Mouse (Mus musculus) heart, postnatal 36 days (tissue): ENCODE data around the gene Colgalt1. TPM values are rescaled to one million over a fixed set of nuclear protein-coding genes. Genes with fewer than 3 reads are reported as not detected.

ENCODE experiments used
- DNase-seq, 2 experiments: peaks; one replicate each; pipeline ENCODE4 v3.0.0; 2021 to 2022
- intact Hi-C: fragments of 180-260 bp; cut with DNase I; formaldehyde crosslinking; loops from one replicate; pipeline ENCODE4 v1.15.1; 2025
- microRNA-seq, 2 experiments: library from miRNA; unstranded; fragments of <30 nt; microRNA quantifications; one replicate each; pipeline ENCODE4 v1.2.0; 2021; ENCODE audit warnings: borderline number of aligned reads in 2 of 2
- total RNA-seq, 2 experiments: library from RNA; stranded (reverse); gene quantifications; 2 replicates each; pipeline ENCODE4 v1.2.3; 2021

Colgalt1 gene
- total RNA-seq, 2 experiments from 2014 or later: 40.2 to 45.2 TPM

DNA sequence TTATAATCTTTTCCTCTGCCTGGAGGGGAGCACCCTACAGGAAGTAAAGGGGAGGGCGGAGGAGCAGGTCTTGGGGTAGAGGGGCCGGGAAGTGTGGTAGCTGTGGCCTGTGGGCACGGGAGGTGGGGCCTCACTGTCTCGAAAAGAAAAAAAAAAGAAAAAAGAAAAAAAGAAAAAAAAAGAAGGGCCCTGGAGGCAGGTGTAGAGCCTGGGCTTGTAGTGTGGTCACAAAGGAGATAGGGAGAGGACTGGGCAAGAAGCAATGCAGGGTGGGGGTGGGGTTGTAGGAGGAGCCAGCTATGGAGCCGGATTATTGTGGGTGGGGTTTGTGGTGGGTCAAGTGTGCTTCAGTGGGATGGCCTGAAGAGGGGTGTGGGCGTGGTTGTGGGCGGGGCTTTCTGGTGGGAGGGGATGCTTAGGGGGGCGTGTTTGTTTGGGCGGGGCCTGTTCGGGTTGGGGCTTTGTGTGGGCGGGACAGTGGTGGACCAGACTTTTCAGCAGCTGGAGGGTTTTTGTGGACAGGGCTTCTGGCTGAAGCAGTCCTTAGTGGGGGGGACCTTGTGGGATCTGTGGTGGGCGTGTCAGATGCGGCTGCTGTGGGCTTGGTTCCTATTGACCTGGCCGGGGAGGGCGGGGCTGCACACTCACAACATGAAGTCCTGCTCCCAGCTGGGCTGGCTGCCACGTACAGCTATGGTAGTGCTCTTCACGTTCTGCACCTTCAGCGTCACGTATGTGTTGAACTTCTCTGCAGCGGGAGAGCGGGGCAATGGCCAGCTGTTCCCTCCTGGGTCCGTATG, 54.7 kb downstream of the Colgalt1 start:
- intact Hi-C loops: no loop called here
- DNase-seq: no peak

DNA sequence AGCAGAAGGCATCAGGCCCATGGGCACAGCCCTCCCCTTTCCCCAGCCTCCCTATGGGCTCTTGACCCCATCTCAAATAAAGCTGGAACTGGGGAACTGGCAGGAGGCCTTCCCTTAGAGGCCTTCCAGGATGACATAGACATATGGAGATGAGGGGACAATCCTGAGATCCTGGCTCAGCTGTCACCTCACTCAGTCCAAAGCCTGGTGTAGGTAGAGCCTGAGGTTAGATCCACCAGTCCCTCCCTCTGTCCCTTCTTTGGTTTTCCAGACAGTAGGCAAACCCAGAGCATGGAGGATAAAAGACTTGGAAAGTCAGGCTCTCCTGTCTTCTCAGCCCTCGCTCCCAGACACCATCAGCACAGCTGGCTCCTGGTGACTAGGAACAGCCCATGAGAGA, 56.1 kb downstream of the Colgalt1 start:
- intact Hi-C loops: no loop called here
- DNase-seq: no peak

DNA sequence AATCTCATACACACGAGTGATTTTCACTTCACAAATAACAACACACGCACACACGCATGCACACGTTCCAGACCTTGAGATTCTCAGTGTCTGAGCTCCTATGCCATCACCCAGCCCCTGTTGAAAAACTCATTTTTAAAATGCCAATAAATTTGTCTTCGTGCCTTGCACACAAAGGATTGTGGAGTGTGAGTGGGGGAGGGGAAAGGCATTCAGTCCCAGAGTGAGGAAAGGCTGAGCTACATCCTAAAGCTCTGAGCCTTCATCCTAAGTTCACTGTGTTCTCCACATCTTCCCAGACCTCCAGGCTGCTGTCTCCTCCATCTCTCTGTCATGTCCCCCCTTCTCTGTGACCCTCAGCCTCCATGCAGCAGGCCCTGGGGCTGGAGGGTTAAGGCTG, 56.5 kb downstream of the Colgalt1 start:
- DNase-seq: no peak
- intact Hi-C loops: no loop called here

DNA sequence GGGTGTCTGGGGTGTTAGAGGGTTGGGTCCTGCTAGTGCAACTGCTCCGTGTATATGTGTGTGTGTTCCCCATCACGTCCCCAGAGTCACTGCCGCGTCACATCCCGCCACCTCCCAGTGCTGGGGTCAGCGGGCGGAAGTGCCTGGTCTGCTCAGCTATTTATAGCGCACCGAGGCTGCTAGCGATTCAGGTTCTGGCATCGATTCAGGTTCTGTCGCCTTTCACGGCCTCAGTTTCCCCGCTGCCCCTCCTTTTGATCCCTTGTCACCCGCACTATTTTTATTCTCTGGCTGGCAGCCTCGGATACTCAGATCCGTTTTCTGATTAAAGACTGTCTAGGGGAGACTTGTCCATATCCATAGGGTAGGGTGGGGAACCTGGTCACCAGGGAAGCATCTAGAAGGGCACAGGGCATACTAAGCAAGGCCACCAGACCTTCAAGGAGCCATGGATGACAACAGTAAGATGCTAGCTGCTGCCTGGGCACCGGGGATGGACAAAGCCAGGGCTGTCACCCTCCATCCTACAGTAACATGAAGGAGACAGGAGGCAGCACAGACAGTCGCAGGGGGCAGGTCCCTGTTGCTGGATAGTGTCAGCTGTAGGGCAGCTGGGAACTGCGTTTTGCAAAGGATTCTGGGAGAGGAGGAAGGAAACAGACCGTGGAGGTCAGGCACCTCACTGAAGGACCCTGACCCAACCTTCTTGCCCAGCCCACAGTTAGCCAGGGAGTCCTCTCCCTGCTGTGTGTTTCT, 57.6 kb downstream of the Colgalt1 start:
- peak; percentile 38 to 39 for DNase-seq
- intact Hi-C loops: no loop called here

DNA sequence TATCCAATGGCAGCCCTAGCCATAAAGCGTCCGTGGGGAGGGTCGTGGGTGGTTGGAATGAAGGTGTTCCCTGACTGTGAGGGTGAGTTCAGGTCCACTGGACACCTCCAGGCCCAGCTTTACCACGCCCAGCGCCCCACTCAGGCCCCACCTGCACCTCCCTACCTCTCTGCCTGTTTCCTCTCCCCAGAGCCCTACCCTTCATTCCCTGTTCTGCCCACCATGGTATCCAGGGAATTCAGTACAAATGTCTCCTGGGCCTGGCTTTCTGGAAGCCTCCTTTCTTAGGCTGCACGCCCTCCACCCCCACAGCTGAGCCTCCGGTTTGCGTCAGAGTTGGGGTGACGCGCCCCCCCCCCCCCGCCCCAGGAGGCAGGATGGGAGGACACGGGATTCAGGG, 59.4 kb downstream of the Colgalt1 start:
- intact Hi-C loops: no loop called here
- no peak for DNase-seq

DNA sequence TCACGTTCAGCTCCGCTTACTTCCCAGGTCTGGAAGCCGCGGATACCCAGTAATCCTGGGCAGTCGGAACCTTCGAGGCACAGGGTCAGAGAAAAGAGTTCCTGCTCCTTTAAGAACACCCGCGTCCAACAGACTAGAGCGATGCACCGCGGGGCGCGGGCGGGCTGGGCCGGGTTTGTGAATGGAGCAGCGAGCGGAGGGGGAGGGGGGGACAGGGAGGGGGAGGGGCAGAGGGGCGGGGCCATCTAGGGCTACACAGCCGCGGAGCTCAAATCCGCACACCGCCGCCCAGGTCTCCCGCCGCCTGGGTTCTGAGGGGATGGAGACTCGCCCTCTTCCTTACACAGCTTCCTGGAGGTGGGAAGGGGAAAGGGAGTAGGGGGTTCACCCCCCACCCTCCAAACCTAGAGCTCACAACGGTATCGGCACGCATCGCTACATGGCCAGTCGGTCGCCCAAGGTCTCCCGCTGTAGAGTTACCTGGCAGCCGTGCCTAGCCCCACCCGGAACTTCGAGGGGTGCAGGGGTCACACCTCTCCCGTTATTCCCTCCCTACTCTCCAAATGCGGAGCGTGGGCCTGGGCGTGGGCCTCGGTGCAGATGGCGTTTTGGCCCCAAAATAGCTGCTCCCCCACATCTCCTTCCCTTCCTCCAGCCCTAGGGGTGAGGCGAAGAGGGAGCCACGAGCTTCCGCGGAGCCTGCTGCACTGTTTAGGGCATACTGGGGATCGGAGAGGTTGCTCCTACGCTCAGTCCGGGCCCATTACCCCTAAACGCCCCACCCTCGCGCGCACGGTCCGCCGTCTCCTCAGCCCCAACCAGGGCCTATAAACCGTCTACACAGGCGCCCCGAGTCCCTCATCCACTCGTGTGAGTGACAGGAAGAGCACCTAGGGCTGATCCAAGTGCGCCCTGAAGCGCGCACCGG, 60.1 kb downstream of the Colgalt1 start:
- DNase-seq: no peak
- intact Hi-C loops: no loop called here

DNA sequence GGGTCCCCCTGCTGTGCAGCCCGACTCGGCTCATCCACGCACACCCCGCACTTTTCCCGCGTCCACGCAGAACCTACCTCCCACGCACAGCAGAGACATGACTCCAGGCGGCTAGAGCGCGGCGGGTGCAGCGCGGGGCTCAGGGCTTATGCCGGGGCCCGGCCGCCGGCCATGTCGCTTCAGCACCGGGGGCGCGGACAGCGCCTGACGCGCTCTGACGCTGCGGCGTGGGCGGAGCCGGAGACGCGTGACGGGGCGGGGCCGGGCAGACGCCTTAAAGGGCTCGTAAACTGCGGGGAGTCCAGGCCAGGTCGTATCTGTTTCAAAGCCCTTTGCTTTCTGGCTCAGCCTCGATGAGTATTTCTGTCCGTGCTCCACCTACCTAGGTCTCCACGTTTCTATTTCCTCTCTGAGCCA, 60.8 kb downstream of the Colgalt1 start, which contains the start of gene Unc13a:
TSS of gene Unc13a (minus strand) at position 209 of the 417 bp plus-strand sequence.
- intact Hi-C loops: no loop called here
- DNase-seq: peak; percentile 92 to 96

DNA sequence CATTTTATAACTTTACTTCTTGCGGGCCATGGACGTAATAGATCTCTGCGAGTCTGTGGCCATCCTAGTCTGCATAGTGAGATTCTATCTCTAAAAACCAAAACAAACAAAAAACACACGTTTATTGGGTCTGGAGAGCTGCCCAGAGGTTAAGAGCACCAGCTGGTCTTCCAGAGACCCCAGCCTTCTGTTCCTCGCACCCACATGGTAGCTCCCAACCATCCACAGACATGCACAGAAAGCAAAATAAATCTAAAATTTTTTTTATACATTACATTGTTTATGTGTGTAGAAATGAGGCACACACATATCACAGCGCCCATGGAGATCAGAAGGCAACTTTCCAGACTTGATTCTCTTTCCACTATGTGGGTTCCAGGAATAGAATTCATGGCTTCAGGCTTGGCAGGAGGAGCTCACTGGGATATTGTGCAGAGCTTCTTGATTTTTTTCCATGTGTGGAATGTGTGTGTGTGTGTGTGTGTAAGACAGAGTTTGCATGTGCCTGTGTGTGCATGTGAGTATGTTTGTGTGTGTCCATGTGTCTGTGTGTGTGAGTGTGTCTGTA, 61.5 kb downstream of the Colgalt1 start:
- DNase-seq: no peak
- intact Hi-C loops: no loop called here

DNA sequence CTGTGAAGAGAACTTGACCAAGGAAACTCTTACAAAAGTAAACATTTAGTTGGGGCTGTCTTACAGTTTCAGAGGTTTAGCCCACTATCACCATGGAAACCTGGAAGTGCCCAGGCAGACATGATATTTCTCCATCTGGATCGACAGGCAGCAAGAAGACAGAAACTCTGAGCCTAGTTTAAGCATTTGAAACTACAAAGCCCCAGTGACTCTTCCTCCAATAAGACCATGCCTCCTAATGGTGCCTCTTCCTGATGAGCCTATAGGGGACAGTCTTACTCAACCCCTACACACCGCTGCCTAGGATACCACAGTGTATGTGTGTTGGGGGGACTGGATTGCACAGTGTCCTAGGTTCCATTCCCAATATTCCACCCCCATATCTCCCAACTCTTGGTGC, 63.3 kb downstream of the Colgalt1 start:
- intact Hi-C loops: no loop called here

More for the DNA sequence above, 63.3 kb downstream of the Colgalt1 start:
- no peak for DNase-seq

Small RNA genes lying within 50 kb of the gene (microRNA-seq; reads per million reads assigned to microRNA genes)
- 0 reads per million in 2 experiments for gene Mir6769b

Other genes with a start within 250 kb of the Colgalt1 start
- 100 to 1,000 TPM; 148 to 149 TPM for gene Use1, start 244.2 kb upstream of the Colgalt1 start, total RNA-seq
- gene Ocel1, start 239.7 kb upstream of the Colgalt1 start, total RNA-seq: 10 to 100 TPM; 11.1 to 14.9 TPM
- gene Nr2f6, start 229.0 kb upstream of the Colgalt1 start, total RNA-seq: 10 to 100 TPM; 47.6 to 53.6 TPM
- 10 to 100 TPM; 28.0 to 30.4 TPM for gene Ushbp1, start 215.2 kb upstream of the Colgalt1 start, total RNA-seq
- gene Babam1, start 214.1 kb upstream of the Colgalt1 start, total RNA-seq: 10 to 100 TPM; 61.2 to 67.1 TPM
- under 1 TPM; 0.19 to 0.39 TPM for gene Ankle1, start 205.0 kb upstream of the Colgalt1 start, total RNA-seq
- 10 to 100 TPM; 26.2 to 29.9 TPM for gene Abhd8, start 147.3 kb upstream of the Colgalt1 start, total RNA-seq
- 100 to 1,000 TPM; 117 to 129 TPM for gene Mrpl34, start 146.0 kb upstream of the Colgalt1 start, total RNA-seq
- 10 to 100 TPM; 32.1 to 32.3 TPM for gene Dda1, start 141.8 kb upstream of the Colgalt1 start, total RNA-seq
- 10 to 100 TPM; 18.1 to 18.6 TPM for gene Ano8, start 125.0 kb upstream of the Colgalt1 start, total RNA-seq
- gene Gtpbp3, start 122.9 kb upstream of the Colgalt1 start, total RNA-seq: 10 to 100 TPM; 15.8 to 20.2 TPM
- gene Plvap, start 99.2 kb upstream of the Colgalt1 start, total RNA-seq: 10 to 100 TPM; 24.5 to 26.0 TPM
- not detected for gene Ccdc194, start 85.3 kb upstream of the Colgalt1 start, total RNA-seq
- gene Bst2, start 73.5 kb upstream of the Colgalt1 start, total RNA-seq: 10 to 100 TPM; 17.1 to 32.9 TPM
- 10 to 100 TPM; 27.8 to 32.9 TPM for gene Mvb12a, start 68.1 kb upstream of the Colgalt1 start, total RNA-seq
- under 1 TPM in 1 of 2 experiments, not detected in 1; 0.22 TPM for gene Tmem221, start 52.1 kb upstream of the Colgalt1 start, total RNA-seq
- under 1 TPM in 1 of 2 experiments, not detected in 1; 0.19 TPM for gene Nxnl1, start 44.4 kb upstream of the Colgalt1 start, total RNA-seq
- 100 to 1,000 TPM; 171 to 223 TPM for gene Slc27a1, start 42.1 kb upstream of the Colgalt1 start, total RNA-seq
- gene Pgls, start 18.8 kb upstream of the Colgalt1 start, total RNA-seq: 10 to 100 TPM; 64.7 to 69.7 TPM
- 1 to 10 TPM in 1 of 2 experiments, under 1 TPM in 1; 0.58 to 1.2 TPM for gene Fam129c, start 13.3 kb upstream of the Colgalt1 start, total RNA-seq
- gene Unc13a, start 60.8 kb downstream of the Colgalt1 start, total RNA-seq: under 1 TPM; 0.49 to 0.64 TPM
- 1 to 10 TPM; 8.2 to 8.6 TPM for gene Jak3, start 65.3 kb downstream of the Colgalt1 start, total RNA-seq
- 1 to 10 TPM; 3.8 to 4.7 TPM for gene Insl3, start 78.2 kb downstream of the Colgalt1 start, total RNA-seq
- 1 to 10 TPM; 6.5 to 7.5 TPM for gene B3gnt3, start 90.8 kb downstream of the Colgalt1 start, total RNA-seq
- gene Fcho1, start 114.7 kb downstream of the Colgalt1 start, total RNA-seq: 1 to 10 TPM in 1 of 2 experiments, under 1 TPM in 1; 0.56 to 1.2 TPM